Mouse (Mus musculus): ENCODE measurements around the gene Reg2. TPM values are rescaled to one million over a fixed set of nuclear protein-coding genes. Genes with fewer than 3 reads are reported as not detected.
"Not testable (repeated sequence)": the region's sequence is repeated elsewhere in the genome, so short reads cannot be mapped to it uniquely, and the experiment has no call there.

Reg2 gene
- polyA plus RNA-seq (2015; fragmentation: Nextera tagmentation; extraction: Ambion mirVana): not detected in 2 replicates

DNA sequence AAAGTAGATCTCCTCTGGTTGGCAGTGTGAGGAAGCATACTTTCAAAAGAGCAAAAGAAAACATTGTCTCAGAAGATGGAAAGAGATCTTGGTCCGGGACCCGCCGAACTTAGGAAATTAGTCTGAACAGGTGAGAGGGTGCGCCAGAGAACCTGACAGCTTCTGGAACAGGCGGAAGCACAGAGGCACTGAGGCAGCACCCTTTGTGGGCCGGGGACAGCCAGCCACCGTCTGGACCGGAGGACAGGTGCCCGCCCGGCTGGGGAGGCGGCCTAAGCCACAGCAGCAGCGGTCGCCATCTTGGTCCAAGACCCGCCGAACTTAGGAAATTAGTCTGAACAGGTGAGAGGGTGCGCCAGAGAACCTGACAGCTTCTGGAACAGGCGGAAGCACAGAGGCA is at the start of gene Reg2:
Gene Reg2, plus strand, starts transcription at position 301 of the 400 bp plus-strand sequence.
- not testable (repeated sequence) for H3K27me3 ChIP-seq; H3K4me1 ChIP-seq (replicated peaks); H3K36me3 ChIP-seq; H3K4me3 ChIP-seq; H3K9ac ChIP-seq; H3K27ac ChIP-seq; H3K9me3 ChIP-seq; ATAC-seq (ENCODE audit: low FRiP score); H3K4me2 ChIP-seq
- WGBS: 96% methylated on average over 4 of the region's 17 CpGs

GRCm38 (mm10) chr6:78361971-78362563 is 33.4 kb upstream of the Reg2 start:
- Histone ChIP-seq H3K4me3 (no peak overlapping the region), H3K27ac (no peak overlapping the region), H3K9ac (no peak overlapping the region), H3K9me3 (no peaks in the 10 kb centered on the region), H3K4me2 (no peak overlapping the region), H3K27me3 (no peaks in the 10 kb centered on the region), H3K36me3 (no peaks in the 10 kb centered on the region), H3K4me1 (replicated peaks) (no peaks in the 10 kb centered on the region)
- ATAC-seq (ENCODE audit: low FRiP score): no peak
- WGBS: 73% methylated on average over 2 of the region's 2 CpGs

DNA sequence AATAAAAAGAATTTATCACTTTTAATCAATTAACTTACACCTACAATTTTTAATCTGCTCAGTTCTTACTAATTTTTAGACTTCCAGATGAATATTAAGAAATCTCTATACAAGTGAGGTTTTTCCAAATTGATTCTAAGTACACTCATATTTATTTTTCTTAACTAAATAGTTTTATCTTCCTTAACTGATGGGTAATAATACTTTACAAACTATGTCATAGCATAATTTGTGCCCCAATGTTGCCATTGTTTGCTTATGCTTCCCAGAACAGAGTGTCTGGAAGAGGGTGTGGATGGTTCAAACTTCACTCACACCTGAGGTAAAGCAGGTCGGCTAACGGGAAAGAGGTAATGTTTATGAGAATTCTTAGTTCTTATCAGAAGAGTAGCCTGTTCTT is 25.1 kb upstream of the Reg2 start, which contains the start of gene Reg3b:
Gene Reg3b, plus strand, starts transcription at position 301 of the 400 bp plus-strand sequence.
- Histone ChIP-seq H3K4me2 (no peak within 1 kb of the TSS), H3K27ac (no peak within 1 kb of the TSS), H3K4me3 (no peak within 1 kb of the TSS), H3K9me3 (no peaks in the 10 kb centered on the region), H3K27me3 (no peaks in the 10 kb centered on the region), H3K4me1 (replicated peaks) (no peaks in the 10 kb centered on the region), H3K36me3 (no peaks in the 10 kb centered on the region), H3K9ac (no peak within 1 kb of the TSS)
- 96% methylated on average over 2 of the region's 2 CpGs for WGBS
- no peak for ATAC-seq (ENCODE audit: low FRiP score)

- H3K27me3 ChIP-seq: no peaks in the 10 kb centered on the region
- no peak within 1 kb of the TSS for H3K27ac ChIP-seq
- H3K9ac ChIP-seq: no peak within 1 kb of the TSS
- 80% methylated on average over 2 of the region's 2 CpGs for WGBS
- no peaks in the 10 kb centered on the region for H3K36me3 ChIP-seq
- no peak within 1 kb of the TSS for H3K4me2 ChIP-seq
- H3K4me1 ChIP-seq (replicated peaks): no peaks in the 10 kb centered on the region
- no peaks in the 10 kb centered on the region for H3K9me3 ChIP-seq
- H3K4me3 ChIP-seq: no peak within 1 kb of the TSS
- ATAC-seq (ENCODE audit: low FRiP score): no peak
Observed at GRCm38 (mm10) chr6:78378765-78379164, 16.7 kb upstream of the Reg2 start, which contains the start of gene Reg3d. Reg3d (minus strand) TSS chr6:78378865.

GRCm38 (mm10) chr6:78380409-78380808 is 15.0 kb upstream of the Reg2 start, which contains the start of gene Reg3a:
Reg3a (plus strand) TSS chr6:78380709.
- no peak within 1 kb of the TSS for H3K9ac ChIP-seq
- no peaks in the 10 kb centered on the region for H3K4me1 ChIP-seq (replicated peaks)
- no peak within 1 kb of the TSS for H3K27ac ChIP-seq
- H3K36me3 ChIP-seq: no peaks in the 10 kb centered on the region
- H3K27me3 ChIP-seq: no peaks in the 10 kb centered on the region
- no peak within 1 kb of the TSS for H3K4me2 ChIP-seq
- H3K4me3 ChIP-seq: no peak within 1 kb of the TSS
- ATAC-seq (ENCODE audit: low FRiP score): no peak
- no peaks in the 10 kb centered on the region for H3K9me3 ChIP-seq

GRCm38 (mm10) chr6:78385609-78386008 is 9.8 kb upstream of the Reg2 start:
- no peaks in the 10 kb centered on the region for H3K9me3 ChIP-seq
- H3K4me3 ChIP-seq: no peak overlapping the region
- 84% methylated on average over 3 of the region's 3 CpGs for WGBS
- no peaks in the 10 kb centered on the region for H3K36me3 ChIP-seq
- no peak overlapping the region for H3K4me2 ChIP-seq
- ATAC-seq (ENCODE audit: low FRiP score): no peak
- H3K27me3 ChIP-seq: no peaks in the 10 kb centered on the region
- H3K9ac ChIP-seq: no peak overlapping the region
- H3K4me1 ChIP-seq (replicated peaks): no peaks in the 10 kb centered on the region
- no peak overlapping the region for H3K27ac ChIP-seq

GRCm38 (mm10) chr6:78422411-78422810 is 27.0 kb downstream of the Reg2 start, which contains the start of gene Reg1:
Reg1 (plus strand) TSS chr6:78422711.
- not testable (repeated sequence) for H3K9ac ChIP-seq; H3K9me3 ChIP-seq; H3K27me3 ChIP-seq; H3K4me1 ChIP-seq (replicated peaks); H3K4me3 ChIP-seq; H3K4me2 ChIP-seq; H3K27ac ChIP-seq; ATAC-seq (ENCODE audit: low FRiP score); H3K36me3 ChIP-seq

DNA sequence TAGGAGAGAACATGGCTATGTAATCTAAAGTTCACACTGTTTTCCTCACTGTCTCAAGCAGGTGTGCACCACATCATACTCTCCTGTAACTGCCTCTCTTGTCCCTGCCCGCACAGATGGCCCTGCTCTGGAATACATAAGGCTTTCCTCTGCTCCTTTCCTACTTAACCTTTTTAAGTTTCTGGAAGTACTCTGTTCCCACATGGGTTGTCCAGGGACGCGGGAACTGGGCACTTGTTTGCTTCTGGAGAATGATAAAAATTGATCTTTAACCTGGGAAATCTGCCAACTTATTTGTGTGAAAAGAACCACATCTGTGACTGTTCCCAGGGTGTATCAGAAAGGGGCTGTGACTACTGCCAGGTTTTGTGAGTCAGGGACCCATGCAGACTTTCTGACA is 30.1 kb downstream of the Reg2 start:
- no peak for ATAC-seq (ENCODE audit: low FRiP score)
- no peak overlapping the region for H3K27ac ChIP-seq
- H3K36me3 ChIP-seq: no peaks in the 10 kb centered on the region
- no peak overlapping the region for H3K4me2 ChIP-seq
- H3K9ac ChIP-seq: no peak overlapping the region
- H3K9me3 ChIP-seq: no peaks in the 10 kb centered on the region
- WGBS: 82% methylated on average over 3 of the region's 3 CpGs
- no peak overlapping the region for H3K4me3 ChIP-seq
- no peaks in the 10 kb centered on the region for H3K4me1 ChIP-seq (replicated peaks)
- no peaks in the 10 kb centered on the region for H3K27me3 ChIP-seq

- 76% methylated on average over 1 of the region's 1 CpGs for WGBS
- ATAC-seq (ENCODE audit: low FRiP score): no peak
- Histone ChIP-seq H3K4me3 (no peak overlapping the region), H3K36me3 (no peaks in the 10 kb centered on the region), H3K4me1 (replicated peaks) (no peaks in the 10 kb centered on the region), H3K9me3 (no peaks in the 10 kb centered on the region), H3K27me3 (no peaks in the 10 kb centered on the region), H3K27ac (no peak overlapping the region), H3K4me2 (no peak overlapping the region), H3K9ac (no peak overlapping the region)
Observed at GRCm38 (mm10) chr6:78447202-78447601, 51.8 kb downstream of the Reg2 start.

GRCm38 (mm10) chr6:78448409-78448808 is 53.0 kb downstream of the Reg2 start:
- no peak overlapping the region for H3K4me2 ChIP-seq
- no peak for ATAC-seq (ENCODE audit: low FRiP score)
- no peak overlapping the region for H3K9ac ChIP-seq
- no peaks in the 10 kb centered on the region for H3K36me3 ChIP-seq
- no peaks in the 10 kb centered on the region for H3K27me3 ChIP-seq
- no peak overlapping the region for H3K27ac ChIP-seq
- no peak overlapping the region for H3K4me3 ChIP-seq
- H3K9me3 ChIP-seq: no peaks in the 10 kb centered on the region
- H3K4me1 ChIP-seq (replicated peaks): no peaks in the 10 kb centered on the region

- Histone ChIP-seq H3K4me3 (no peak overlapping the region), H3K27ac (no peak overlapping the region), H3K4me2 (no peak overlapping the region), H3K9ac (no peak overlapping the region), H3K36me3 (no peaks in the 10 kb centered on the region), H3K27me3 (no peaks in the 10 kb centered on the region), H3K4me1 (replicated peaks) (no peaks in the 10 kb centered on the region), H3K9me3 (no peaks in the 10 kb centered on the region)
- no peak for ATAC-seq (ENCODE audit: low FRiP score)
- 94% methylated on average over 2 of the region's 2 CpGs for WGBS
Observed at GRCm38 (mm10) chr6:78452804-78453203, 57.4 kb downstream of the Reg2 start.

Measured in hindbrain, embryonic 13.5 days (tissue).